Mouse (Mus musculus) CH12.LX (cell line): ENCODE data around the gene Supt16. TPM values are rescaled to one million over a fixed set of nuclear protein-coding genes. Genes with fewer than 3 reads are reported as not detected.

Source experiments
- DNase-seq: peaks from one replicate; pipeline ENCODE4 v3.0.0-alpha.2; 2013; ENCODE audit errors: extremely low read depth
- H3K27ac ChIP-seq: 2 replicates; pipeline ENCODE4 v1.5.1; 2012; ENCODE audit warnings: low read depth, mild to moderate bottlenecking, control low read depth, moderate library complexity; ENCODE audit not compliant: insufficient read depth
- H3K27me3 ChIP-seq: replicated peaks from 2 replicates; pipeline ENCODE3; 2012; ENCODE audit warnings: inconsistent platforms
- H3K36me3 ChIP-seq, 2 experiments: replicated peaks in 1 of 2; 2 replicates each; pipeline versions ENCODE3 to v1.6.1; 2012; ENCODE audit warnings: inconsistent platforms in 1 of 2, low read length in 1 of 2, mild to moderate bottlenecking in 1 of 2, mixed read lengths in 1 of 2, moderate library complexity in 1 of 2; ENCODE audit not compliant: control insufficient read depth in 1 of 2, insufficient read depth in 1 of 2
- H3K4me1 ChIP-seq, 2 experiments: 2 replicates each; pipeline ENCODE4 v1.6.1; 2012; ENCODE audit warnings: inconsistent platforms in 1 of 2, moderate library complexity in 1 of 2; ENCODE audit not compliant: insufficient read depth in 2 of 2, control insufficient read depth in 1 of 2
- H3K4me2 ChIP-seq: 2 replicates; pipeline ENCODE4 v1.6.1; 2012; ENCODE audit warnings: low read depth, mild to moderate bottlenecking, control low read depth; ENCODE audit not compliant: poor library complexity, insufficient read depth, severe bottlenecking
- H3K4me3 ChIP-seq, 3 experiments: fragments of 150-350 bp in 1 of 3; sonication (generic) in 1 of 3; replicated peaks in 1 of 3; 2 replicates each; pipeline versions ENCODE3 to v1.5.1; 2011 to 2012; ENCODE audit warnings: low read depth in 2 of 3, low read length in 2 of 3, mild to moderate bottlenecking in 2 of 3, moderate library complexity in 2 of 3, control low read depth in 1 of 3, improper control_type of control experiment in 1 of 3, inconsistent platforms in 1 of 3, mixed read lengths in 1 of 3; ENCODE audit not compliant: poor library complexity in 1 of 3
- H3K79me2 ChIP-seq: replicated peaks from 2 replicates; pipeline ENCODE4 v1.6.1; 2012; ENCODE audit warnings: mild to moderate bottlenecking, moderate library complexity; ENCODE audit not compliant: control insufficient read depth, poor library complexity, insufficient read depth, severe bottlenecking; ENCODE audit errors: extremely low read depth
- H3K9ac ChIP-seq: 2 replicates; pipeline ENCODE4 v1.6.1; 2012; ENCODE audit warnings: low read depth, mild to moderate bottlenecking, control low read depth, moderate library complexity; ENCODE audit not compliant: insufficient read depth
- H3K9me3 ChIP-seq: replicated peaks from 2 replicates; pipeline ENCODE3; 2012; ENCODE audit warnings: low read length, inconsistent platforms, mixed read lengths
- BHLHE40 ChIP-seq: IDR thresholded peaks from 2 replicates; pipeline ENCODE4 v1.6.1; 2011; ENCODE audit warnings: mild to moderate bottlenecking, low read depth, low read length, improper control_type of control experiment
- CHD1 ChIP-seq: IDR thresholded peaks from 2 replicates; pipeline ENCODE4 v1.6.1; 2012; ENCODE audit warnings: low read depth, low read length, improper control_type of control experiment, inconsistent platforms
- E2F4 ChIP-seq: IDR thresholded peaks from 2 replicates; pipeline ENCODE4 v1.6.1; 2011; ENCODE audit warnings: low read depth, low read length, improper control_type of control experiment; ENCODE audit not compliant: insufficient replicate concordance
- ELF1 ChIP-seq: IDR thresholded peaks from 2 replicates; pipeline ENCODE4 v1.6.1; 2014; ENCODE audit warnings: low read depth, mild to moderate bottlenecking, inconsistent platforms, low read length, improper control_type of control experiment
- GABPA ChIP-seq: IDR thresholded peaks from 2 replicates; pipeline ENCODE4 v1.6.1; 2012; ENCODE audit warnings: low read depth, low read length, improper control_type of control experiment, inconsistent platforms; ENCODE audit not compliant: insufficient replicate concordance
- IRF4 ChIP-seq: IDR thresholded peaks from 2 replicates; pipeline ENCODE4 v1.6.1; 2014; ENCODE audit warnings: low read depth, mild to moderate bottlenecking, inconsistent platforms, low read length, improper control_type of control experiment
- JUN ChIP-seq: IDR thresholded peaks from 2 replicates; pipeline ENCODE4 v1.6.1; 2011; ENCODE audit warnings: low read depth, mild to moderate bottlenecking, low read length, improper control_type of control experiment, moderate library complexity; ENCODE audit not compliant: insufficient read depth
- KAT2A ChIP-seq: IDR thresholded peaks from 2 replicates; pipeline ENCODE4 v1.6.1; 2012; ENCODE audit warnings: low read length, improper control_type of control experiment, inconsistent platforms; ENCODE audit not compliant: insufficient replicate concordance
- MAX ChIP-seq: IDR thresholded peaks from 2 replicates; pipeline ENCODE4 v1.6.1; 2011; ENCODE audit warnings: low read length, improper control_type of control experiment
- MEF2A ChIP-seq: IDR thresholded peaks from 2 replicates; pipeline ENCODE4 v1.6.1; 2014; ENCODE audit warnings: low read depth, mild to moderate bottlenecking, inconsistent platforms, low read length, improper control_type of control experiment, borderline replicate concordance
- NELFE ChIP-seq: IDR thresholded peaks from 2 replicates; pipeline ENCODE4 v1.6.1; 2011; ENCODE audit warnings: low read depth, low read length, improper control_type of control experiment
- POLR2A ChIP-seq: IDR thresholded peaks from 2 replicates; pipeline ENCODE4 v1.6.1; 2011; ENCODE audit warnings: low read depth, mild to moderate bottlenecking, improper control_type of control experiment, low read length
- POLR2AphosphoS2 ChIP-seq: IDR thresholded peaks from 2 replicates; pipeline ENCODE4 v1.6.1; 2011; ENCODE audit warnings: low read depth, low read length, improper control_type of control experiment
- RCOR1 ChIP-seq: conservative IDR thresholded peaks from 2 replicates; pipeline ENCODE4 v1.6.1; 2012; ENCODE audit warnings: low read depth, mild to moderate bottlenecking, inconsistent platforms, low read length, improper control_type of control experiment
- SIN3A ChIP-seq: IDR thresholded peaks from 2 replicates; pipeline ENCODE4 v1.6.1; 2012; ENCODE audit warnings: low read length, improper control_type of control experiment, inconsistent platforms
- SMC3 ChIP-seq: IDR thresholded peaks from 2 replicates; pipeline ENCODE4 v1.6.1; 2011; ENCODE audit warnings: low read depth, low read length, improper control_type of control experiment
- TBP ChIP-seq: conservative IDR thresholded peaks from 2 replicates; pipeline ENCODE4 v1.6.1; 2011; ENCODE audit warnings: low read depth, low read length, improper control_type of control experiment
- TCF12 ChIP-seq: IDR thresholded peaks from 2 replicates; pipeline ENCODE4 v1.6.1; 2014; ENCODE audit warnings: low read depth, mild to moderate bottlenecking, inconsistent platforms, low read length, improper control_type of control experiment
- UBTF ChIP-seq: IDR thresholded peaks from 2 replicates; pipeline ENCODE4 v1.6.1; 2012; ENCODE audit warnings: low read depth, mild to moderate bottlenecking, inconsistent platforms, low read length, improper control_type of control experiment, moderate library complexity
- USF2 ChIP-seq: conservative IDR thresholded peaks from 2 replicates; pipeline ENCODE4 v1.6.1; 2011; ENCODE audit warnings: low read depth, low read length, improper control_type of control experiment
- ZKSCAN1 ChIP-seq: IDR thresholded peaks from 2 replicates; pipeline ENCODE4 v1.6.1; 2012; ENCODE audit warnings: low read depth, inconsistent platforms, low read length, improper control_type of control experiment, borderline replicate concordance
- dilution Hi-C: fragments of 300-500 bp; cut with MboI; formaldehyde crosslinking; loops from 2 replicates; pipeline ENCODE4 v1.14.3; 2020; ENCODE audit warnings: low sequenced_read_pairs; ENCODE audit not compliant: extremely low pct_unique_long_range_greater_than_20kb, extremely low pct_ligation_motif_present
- in situ Hi-C: fragments of 300-500 bp; cut with MboI; formaldehyde crosslinking; loops from 3 replicates; pipeline ENCODE4 v1.14.3; 2019; ENCODE audit warnings: low sequenced_read_pairs, low pct_ligation_motif_present, low pct_unique_long_range_greater_than_20kb, mixed read lengths
- polyA plus RNA-seq: library from polyadenylated mRNA; unstranded; fragments of >175 nt; gene quantifications from 2 replicates; pipeline ENCODE4 v1.2.1, GENCODE M21; 2012; ENCODE audit warnings: low read depth; ENCODE audit not compliant: insufficient read length
- total RNA-seq, 2 experiments: library from RNA; depleted of rRNA; stranded (reverse); fragments of 300-350 nt in 1 of 2; fragments of >200 nt in 1 of 2; gene quantifications; 2 replicates each; pipeline ENCODE4 v1.2.3; 2012 to 2014

Supt16 gene
- total and polyA plus RNA-seq, 3 experiments: 64.8 to 114 (median 78.6) TPM

- TF ChIP-seq MAX (no peak), ELF1 (0 out of 2 replicates have a peak, but pooled peaks have one; percentile 18)
Measured at GRCm38 (mm10) chr14:52166571-52166970, 30.6 kb downstream of the Supt16 start (continued).

- H3K79me2 ChIP-seq: peaks cover 3% of the 10 kb centered on the region; the same call in 1 of the 2 replicates
- in situ Hi-C loops: no loop called here
- dilution Hi-C loops: no loop called here
- H3K4me3 ChIP-seq: no peak overlapping the region
- peaks cover 64 to 83% of the 10 kb centered on the region in 2 experiments for H3K36me3 ChIP-seq
- H3K27me3 ChIP-seq: no peaks in the 10 kb centered on the region
- DNase-seq: no peak
- peaks cover 0 to 36% of the 10 kb centered on the region in 2 experiments; a peak in 2 of 4 replicates for H3K4me1 ChIP-seq
- H3K27ac ChIP-seq: no peak overlapping the region
- no peak overlapping the region for H3K9ac ChIP-seq
- H3K4me2 ChIP-seq: no peak overlapping the region
- no peaks in the 10 kb centered on the region for H3K9me3 ChIP-seq
- TF ChIP-seq E2F4 (no peak), KAT2A (no peak), SIN3A (no peak), NELFE (no peak), ELF1 (no peak)
Measured at GRCm38 (mm10) chr14:52160911-52161310, 36.3 kb downstream of the Supt16 start.

- Histone ChIP-seq H3K27ac (no peak overlapping the region), H3K4me2 (no peak overlapping the region), H3K9ac (no peak overlapping the region), H3K4me3 (no peak overlapping the region), H3K4me1 (peaks cover 3 to 10% of the 10 kb centered on the region in 2 experiments; a peak in 3 of 4 replicates), H3K9me3 (no peaks in the 10 kb centered on the region), H3K36me3 (peaks cover 25 to 63% of the 10 kb centered on the region in 2 experiments), H3K79me2 (no peaks in the 10 kb centered on the region), H3K27me3 (no peaks in the 10 kb centered on the region)
- no peak for DNase-seq
- dilution Hi-C loops: no loop called here
- TF ChIP-seq TBP (no peak), POLR2AphosphoS2 (peak; percentile 13; the same call in 1 of the 2 replicates), JUN (no peak)
- in situ Hi-C loops: no loop called here
Measured at GRCm38 (mm10) chr14:52155008-52155407, 42.2 kb downstream of the Supt16 start.

GRCm38 (mm10) chr14:52152613-52153012, 44.6 kb downstream of the Supt16 start:
- no peak for DNase-seq
- H3K9me3 ChIP-seq: no peaks in the 10 kb centered on the region
- peaks cover 6 to 48% of the 10 kb centered on the region in 2 experiments for H3K36me3 ChIP-seq
- dilution Hi-C loops: no loop called here
- no peak overlapping the region for H3K27ac ChIP-seq
- no peak overlapping the region for H3K9ac ChIP-seq
- H3K4me2 ChIP-seq: no peak overlapping the region
- TF ChIP-seq JUN (no peak), ZKSCAN1 (no peak), CHD1 (no peak), RCOR1 (no peak), ELF1 (no peak), POLR2A (no peak), USF2 (no peak), MAX (no peak), BHLHE40 (no peak), GABPA (no peak), IRF4 (no peak), KAT2A (no peak), TCF12 (no peak), SMC3 (no peak), MEF2A (no peak), UBTF (no peak)
- TF ChIP-seq, all 38 proteins: peak for 0
- in situ Hi-C loops: no loop called here
- H3K79me2 ChIP-seq: no peaks in the 10 kb centered on the region
- H3K27me3 ChIP-seq: no peaks in the 10 kb centered on the region
- peaks cover 9 to 27% of the 10 kb centered on the region in 2 experiments for H3K4me1 ChIP-seq
- no peak overlapping the region for H3K4me3 ChIP-seq
